In the genomic region with DNA sequence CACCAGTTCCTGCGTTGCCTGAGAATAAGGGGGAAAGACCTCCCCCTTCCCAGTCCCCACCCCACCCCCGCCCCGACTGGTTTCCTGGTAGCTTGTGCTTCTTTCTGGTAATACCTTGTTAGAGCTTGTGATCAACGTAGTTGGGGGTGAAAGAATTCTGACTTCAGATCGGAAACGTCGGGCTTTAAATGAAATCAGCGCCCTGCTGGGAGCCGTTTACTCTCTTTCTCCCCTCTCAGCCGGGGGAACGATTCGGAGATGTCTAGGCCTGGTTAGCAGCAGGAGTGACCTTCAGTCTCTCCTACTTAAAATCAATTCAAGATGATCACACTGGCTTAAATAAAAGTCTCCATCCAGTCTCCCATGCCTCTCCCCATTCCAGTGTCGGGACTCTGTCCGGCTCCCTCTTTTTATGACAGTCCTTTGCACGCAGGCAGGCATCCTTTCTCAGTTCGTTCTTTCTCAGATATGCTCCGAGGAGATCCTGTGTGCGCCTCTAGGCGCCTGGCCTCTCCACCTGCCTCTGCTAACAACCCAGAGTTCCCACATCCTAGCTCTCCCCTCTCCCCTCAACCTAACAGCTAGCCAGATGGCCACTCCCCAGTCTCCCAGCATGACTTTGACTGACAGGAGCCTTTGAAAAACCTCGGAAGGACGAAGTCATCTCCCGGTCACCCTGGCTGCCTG, we compare ENCODE assay signal across 10 mouse cellular contexts.
A peak's percentile ranks its signal among the peaks of the same experiment; 100 is the strongest.
DNase-seq lines count a peak whose midpoint lies in the region; ATAC-seq and TF ChIP-seq lines count a peak whose summit lies in the region.
"Had no signal": no experiment of that assay in that cellular context is flagged by ENCODE, and none has a peak within 500 bp of the region (broad histone marks: within the 10 kb centered on the region; RNA-seq: fewer than 3 reads in every experiment).

No protein-coding gene starts in this region.

- peaks cover 2% of the 10 kb centered on the region; the same call in 1 of the 2 replicates for H3K27me3 ChIP-seq in heart, embryonic 16.5 days (ENCODE audit: control insufficient read depth, insufficient read depth, low read length)
- no peaks in the 10 kb centered on the region for H3K27me3 ChIP-seq in midbrain, embryonic 15.5 days (replicated peaks)
- H3K27me3 ChIP-seq: CH12.LX had no signal

- no peaks in the 10 kb centered on the region for H3K36me3 ChIP-seq in heart, embryonic 16.5 days (ENCODE audit: control insufficient read depth, insufficient read depth)
- no peaks in the 10 kb centered on the region for H3K36me3 ChIP-seq in midbrain, embryonic 15.5 days (replicated peaks)

- H3K27ac ChIP-seq in heart, embryonic 16.5 days (ENCODE audit: low read length) = no peak overlapping the region
- H3K27ac ChIP-seq in midbrain, embryonic 15.5 days = peak overlapping the region; percentile 74
- H3K27ac ChIP-seq: macrophage had no signal

- no peak overlapping the region for H3K9ac ChIP-seq in heart, embryonic 16.5 days (ENCODE audit: low read length)
- H3K9ac ChIP-seq in midbrain, embryonic 15.5 days = peak overlapping the region; percentile 7; the same call in 1 of the 2 replicates

- TF ChIP-seq POLR2A in brain, embryonic 14.5 days (IDR thresholded peaks at IDR 0.05; ENCODE audit: borderline replicate concordance, extremely low read depth, insufficient read depth, insufficient read length, poor library complexity, severe bottlenecking) = no peak

- TF ChIP-seq CTCF in brain, embryonic 14.5 days (IDR thresholded peaks at IDR 0.05; ENCODE audit: borderline replicate concordance, extremely low read depth, insufficient read depth, insufficient read length) = no peak

- no peak for ATAC-seq in heart, embryonic 16.5 days (replicated peaks; ENCODE audit: extremely low read depth, insufficient read depth, low FRiP score)
- ATAC-seq in midbrain, embryonic 15.5 days (replicated peaks) = peak; percentile 50; the same call in 1 of the 2 replicates

- H3K4me2 ChIP-seq in heart, embryonic 16.5 days (ENCODE audit: low read depth, low read length) = peak overlapping the region; percentile 47
- peak overlapping the region; percentile 34 for H3K4me2 ChIP-seq in midbrain, embryonic 15.5 days

- H3K4me3 ChIP-seq in heart, embryonic 16.5 days (ENCODE audit: low read length) = peak overlapping the region; percentile 30
- no peak overlapping the region for H3K4me3 ChIP-seq in midbrain, embryonic 15.5 days

- WGBS in heart, embryonic 16.5 days = 6% methylated on average over 22 of the region's 22 CpGs
- 2% methylated on average over 22 of the region's 22 CpGs for WGBS in midbrain, embryonic 15.5 days

- no peaks in the 10 kb centered on the region for H3K9me3 ChIP-seq in heart, embryonic 16.5 days (replicated peaks; ENCODE audit: control insufficient read depth, low read length)
- H3K9me3 ChIP-seq in midbrain, embryonic 15.5 days = no peaks in the 10 kb centered on the region

- peaks cover 11% of the 10 kb centered on the region for H3K4me1 ChIP-seq in heart, embryonic 16.5 days (ENCODE audit: control insufficient read depth, insufficient read depth, low read length)
- peaks cover 20% of the 10 kb centered on the region for H3K4me1 ChIP-seq in midbrain, embryonic 15.5 days

- DNase-seq in heart, adult 8-10 months (ENCODE audit: low spot score) = no peak
- peak; percentile 61 for DNase-seq in brain, embryonic 14.5 days (ENCODE audit: low read depth)
- peak; percentile 25 for DNase-seq in forelimb bud, embryonic 11.5 days (ENCODE audit: low read depth, low spot score)
- no peak for DNase-seq in B cell, adult 2 months
- no peak for DNase-seq in layer of hippocampus, postnatal 14 days (ENCODE audit: low spot score in 2 of 2)
- DNase-seq in urinary bladder, postnatal 36 days (ENCODE audit: low spot score in 2 of 2) = no peak

Comparison
In these comparisons a context has a peak if more than half of its experiments do, and no peak if none do; other contexts are left out.
1. DNase-seq: peak in brain, embryonic 14.5 days (single experiment) and forelimb bud, embryonic 11.5 days (single experiment); none in heart, adult 8-10 months (single experiment), B cell, adult 2 months (0 of 2), layer of hippocampus, postnatal 14 days (0 of 2) and urinary bladder, postnatal 36 days (0 of 2).